Mouse (Mus musculus) embryonic facial prominence, embryonic 12.5 days (tissue): ENCODE data around the gene Gigyf2. TPM values are rescaled to one million over a fixed set of nuclear protein-coding genes. Genes with fewer than 3 reads are reported as not detected.

ENCODE experiments used
- ATAC-seq: fragments of 200-750 bp; cut with Nextera tagmentation; 2 replicates; pipeline ENCODE4 v1.8.0; 2017; ENCODE audit not compliant: insufficient number of reproducible peaks, insufficient read depth, low FRiP score, low TSS enrichment
- H3K27ac ChIP-seq: fragments of 300-500 bp; sonication (generic); 2 replicates; pipeline ENCODE4 v1.5.1; 2016; ENCODE audit warnings: mild to moderate bottlenecking
- H3K27me3 ChIP-seq: fragments of 300-500 bp; sonication (generic); 2 replicates; pipeline ENCODE4 v1.6.1; 2016; ENCODE audit warnings: mild to moderate bottlenecking, moderate library complexity
- H3K36me3 ChIP-seq: fragments of 300-500 bp; sonication (generic); 2 replicates; pipeline ENCODE4 v1.6.1; 2016; ENCODE audit warnings: mild to moderate bottlenecking
- H3K4me1 ChIP-seq: fragments of 300-500 bp; sonication (generic); 2 replicates; pipeline ENCODE4 v1.6.1; 2016
- H3K4me2 ChIP-seq: fragments of 300-500 bp; sonication (generic); replicated peaks from 2 replicates; pipeline ENCODE4 v1.6.1; 2016; ENCODE audit warnings: mild to moderate bottlenecking, moderate library complexity
- H3K4me3 ChIP-seq: fragments of 300-500 bp; sonication (generic); 2 replicates; pipeline ENCODE4 v1.5.1; 2016; ENCODE audit warnings: mild to moderate bottlenecking
- H3K9ac ChIP-seq: fragments of 300-500 bp; sonication (generic); 2 replicates; pipeline ENCODE4 v1.6.1; 2016; ENCODE audit warnings: mild to moderate bottlenecking, moderate library complexity
- H3K9me3 ChIP-seq: fragments of 300-500 bp; sonication (generic); 2 replicates; pipeline ENCODE4 v1.6.1; 2016; ENCODE audit warnings: mild to moderate bottlenecking, moderate library complexity
- WGBS: fragments of 180-500 bp; shearing (Covaris S2); methylation state at CpG from one replicate; pipeline ENCODE4 v1.1.7; 2016; 5-methylcytosine and 5-hydroxymethylcytosine counted together
- polyA plus RNA-seq: library from polyadenylated mRNA; unstranded; fragments of >200 nt; fragmentation: Nextera tagmentation; extraction: Ambion mirVana; gene quantifications from 2 replicates; pipeline ENCODE4 v1.2.1, GENCODE M21; 2016

Gigyf2 gene
- 60.5 and 61.0 TPM in 2 replicates for polyA plus RNA-seq

- Histone ChIP-seq H3K36me3 (no peaks in the 10 kb centered on the region; the same call in 1 of the 2 replicates), H3K4me2 (peak within 1 kb of the TSS; percentile 78), H3K27me3 (no peaks in the 10 kb centered on the region), H3K27ac (peak within 1 kb of the TSS; percentile 95), H3K9ac (peak within 1 kb of the TSS; percentile 98), H3K4me3 (peak within 1 kb of the TSS; percentile 98), H3K4me1 (peaks cover 7% of the 10 kb centered on the region; the same call in 1 of the 2 replicates), H3K9me3 (no peaks in the 10 kb centered on the region)
- WGBS = 1% methylated on average over 36 of the region's 36 CpGs
- peak; percentile 97 for ATAC-seq
Observed at GRCm38 (mm10) chr1:87326742-87327163, at the start of gene Gigyf2. Gigyf2 (plus strand) TSS chr1:87326998.

- H3K9me3 ChIP-seq = no peaks in the 10 kb centered on the region
- H3K4me2 ChIP-seq = no peak overlapping the region
- no peaks in the 10 kb centered on the region for H3K27me3 ChIP-seq
- no peak overlapping the region for H3K9ac ChIP-seq
- H3K4me1 ChIP-seq = no peaks in the 10 kb centered on the region
- H3K27ac ChIP-seq = no peak overlapping the region
- WGBS = 84% methylated on average over 5 of the region's 5 CpGs
- no peak for ATAC-seq
- H3K4me3 ChIP-seq = no peak overlapping the region
- no peaks in the 10 kb centered on the region for H3K36me3 ChIP-seq
Observed at GRCm38 (mm10) chr1:87280281-87280680, 46.5 kb upstream of the Gigyf2 start.

GRCm38 (mm10) chr1:87281599-87282412 is 45.0 kb upstream of the Gigyf2 start:
- Histone ChIP-seq H3K36me3 (no peaks in the 10 kb centered on the region), H3K9me3 (peaks cover 4% of the 10 kb centered on the region; the same call in 1 of the 2 replicates), H3K9ac (no peak overlapping the region), H3K4me1 (no peaks in the 10 kb centered on the region), H3K4me2 (0 out of 2 replicates have a peak overlapping the region, but pooled peaks have one; percentile 3), H3K27me3 (no peaks in the 10 kb centered on the region), H3K4me3 (no peak overlapping the region), H3K27ac (no peak overlapping the region)
- 20% methylated on average over 20 of the region's 20 CpGs for WGBS
- ATAC-seq = no peak

- Histone ChIP-seq H3K27ac (no peak overlapping the region), H3K9me3 (peaks cover 4% of the 10 kb centered on the region; the same call in 1 of the 2 replicates), H3K4me1 (no peaks in the 10 kb centered on the region), H3K36me3 (no peaks in the 10 kb centered on the region), H3K4me3 (no peak overlapping the region), H3K27me3 (no peaks in the 10 kb centered on the region), H3K4me2 (no peak overlapping the region), H3K9ac (no peak overlapping the region)
- WGBS = 69% methylated on average over 6 of the region's 6 CpGs
- no peak for ATAC-seq
Observed at GRCm38 (mm10) chr1:87282413-87282788, 44.4 kb upstream of the Gigyf2 start.

- 83% methylated on average over 10 of the region's 10 CpGs for WGBS
- ATAC-seq = no peak
- H3K4me1 ChIP-seq = no peaks in the 10 kb centered on the region
- H3K9me3 ChIP-seq = peaks cover 4% of the 10 kb centered on the region; the same call in 1 of the 2 replicates
- H3K4me3 ChIP-seq = no peak overlapping the region
- no peak overlapping the region for H3K27ac ChIP-seq
- no peaks in the 10 kb centered on the region for H3K36me3 ChIP-seq
- no peaks in the 10 kb centered on the region for H3K27me3 ChIP-seq
- no peak overlapping the region for H3K4me2 ChIP-seq
- H3K9ac ChIP-seq = no peak overlapping the region
Observed at GRCm38 (mm10) chr1:87283410-87283960, 43.3 kb upstream of the Gigyf2 start.

DNA sequence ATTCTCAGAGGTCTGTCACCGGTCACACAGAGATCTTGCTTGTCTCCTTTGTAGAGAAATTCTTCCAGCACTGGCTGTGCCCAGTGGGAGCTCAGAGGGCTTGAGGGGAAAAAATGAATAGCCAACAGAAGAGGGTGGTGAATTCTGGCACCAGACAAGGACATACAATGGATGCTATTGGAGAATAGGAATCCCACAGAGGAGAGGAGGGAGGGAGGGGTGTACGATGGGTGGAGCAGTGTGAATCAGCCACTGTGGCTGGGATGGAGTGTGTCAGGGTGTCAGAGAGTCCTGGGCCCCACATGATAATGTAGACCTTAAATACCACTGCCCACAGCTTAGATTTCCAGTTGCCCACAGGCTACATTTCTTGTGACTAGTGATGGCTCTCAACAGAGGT is 39.7 kb upstream of the Gigyf2 start:
- Histone ChIP-seq H3K27me3 (no peaks in the 10 kb centered on the region), H3K4me3 (no peak overlapping the region), H3K9ac (no peak overlapping the region), H3K9me3 (peaks cover 4% of the 10 kb centered on the region; the same call in 1 of the 2 replicates), H3K36me3 (no peaks in the 10 kb centered on the region), H3K4me2 (no peak overlapping the region), H3K4me1 (no peaks in the 10 kb centered on the region), H3K27ac (no peak overlapping the region)
- no peak for ATAC-seq
- 50% methylated on average over 2 of the region's 2 CpGs for WGBS

- no peak for ATAC-seq
- no peaks in the 10 kb centered on the region for H3K4me1 ChIP-seq
- H3K4me2 ChIP-seq = no peak overlapping the region
- no peaks in the 10 kb centered on the region for H3K27me3 ChIP-seq
- 70% methylated on average over 8 of the region's 8 CpGs for WGBS
- H3K4me3 ChIP-seq = no peak overlapping the region
- H3K9ac ChIP-seq = no peak overlapping the region
- no peaks in the 10 kb centered on the region for H3K36me3 ChIP-seq
- no peaks in the 10 kb centered on the region for H3K9me3 ChIP-seq
- H3K27ac ChIP-seq = no peak overlapping the region
Observed at GRCm38 (mm10) chr1:87291416-87291815, 35.4 kb upstream of the Gigyf2 start.

GRCm38 (mm10) chr1:87292420-87293190 is 34.2 kb upstream of the Gigyf2 start:
- Histone ChIP-seq H3K36me3 (no peaks in the 10 kb centered on the region), H3K9me3 (no peaks in the 10 kb centered on the region), H3K9ac (no peak overlapping the region), H3K4me3 (no peak overlapping the region), H3K27me3 (no peaks in the 10 kb centered on the region), H3K4me2 (no peak overlapping the region), H3K4me1 (no peaks in the 10 kb centered on the region), H3K27ac (no peak overlapping the region)
- ATAC-seq = no peak
- 61% methylated on average over 15 of the region's 15 CpGs for WGBS

GRCm38 (mm10) chr1:87294063-87294710 is 32.6 kb upstream of the Gigyf2 start:
- H3K27ac ChIP-seq = no peak overlapping the region
- no peaks in the 10 kb centered on the region for H3K36me3 ChIP-seq
- H3K4me1 ChIP-seq = no peaks in the 10 kb centered on the region
- no peak overlapping the region for H3K9ac ChIP-seq
- 76% methylated on average over 4 of the region's 4 CpGs for WGBS
- ATAC-seq = no peak
- H3K4me2 ChIP-seq = no peak overlapping the region
- H3K9me3 ChIP-seq = no peaks in the 10 kb centered on the region
- H3K27me3 ChIP-seq = no peaks in the 10 kb centered on the region
- no peak overlapping the region for H3K4me3 ChIP-seq

DNA sequence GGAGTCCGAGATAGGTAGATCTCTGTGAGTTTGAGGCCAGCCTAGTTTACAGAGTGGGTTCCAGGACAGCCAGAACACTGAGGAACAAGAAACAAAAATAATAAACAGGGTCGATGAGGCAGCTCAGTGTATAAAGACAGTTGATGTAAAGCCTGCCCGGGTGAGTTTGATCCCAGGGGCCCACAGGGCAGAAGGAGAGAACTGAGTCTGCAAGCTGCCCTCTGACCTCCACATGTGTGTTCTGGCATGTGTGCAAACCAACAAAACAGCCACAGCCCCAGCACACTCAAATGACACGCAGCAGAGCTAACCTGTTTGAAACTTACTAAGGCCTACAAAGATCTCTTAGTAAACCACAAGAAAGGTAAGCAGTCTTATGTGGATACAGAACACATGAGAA is 31.8 kb upstream of the Gigyf2 start:
- Histone ChIP-seq H3K9ac (no peak overlapping the region), H3K4me1 (no peaks in the 10 kb centered on the region), H3K4me3 (no peak overlapping the region), H3K4me2 (no peak overlapping the region), H3K27ac (no peak overlapping the region), H3K9me3 (no peaks in the 10 kb centered on the region), H3K27me3 (no peaks in the 10 kb centered on the region), H3K36me3 (no peaks in the 10 kb centered on the region)
- ATAC-seq = no peak
- WGBS = 50% methylated on average over 4 of the region's 4 CpGs

GRCm38 (mm10) chr1:87297346-87297925 is 29.4 kb upstream of the Gigyf2 start:
- 88% methylated on average over 10 of the region's 10 CpGs for WGBS

More at GRCm38 (mm10) chr1:87297346-87297925, 29.4 kb upstream of the Gigyf2 start:
- no peak overlapping the region for H3K4me3 ChIP-seq
- no peak for ATAC-seq
- no peaks in the 10 kb centered on the region for H3K9me3 ChIP-seq
- H3K36me3 ChIP-seq = no peaks in the 10 kb centered on the region
- no peak overlapping the region for H3K9ac ChIP-seq
- no peaks in the 10 kb centered on the region for H3K27me3 ChIP-seq
- no peak overlapping the region for H3K27ac ChIP-seq
- H3K4me1 ChIP-seq = no peaks in the 10 kb centered on the region
- H3K4me2 ChIP-seq = no peak overlapping the region
